Mouse (Mus musculus): Measurements from ENCODE around the gene Ywhae. TPM values are rescaled to one million over a fixed set of nuclear protein-coding genes. Genes with fewer than 3 reads are reported as not detected.
A peak's percentile ranks its signal among the peaks of the same experiment; 100 is the strongest.

Gene Ywhae
- polyA plus RNA-seq, 1 experiment = 20.2 TPM

GRCm38 (mm10) chr11:75769206-75769605, 36.5 kb downstream of the Ywhae start:
- TF ChIP-seq GATA1 (IDR thresholded peaks at IDR 0.05; ENCODE audit: low read length) (no peak), TAL1 (IDR thresholded peaks at IDR 0.05; ENCODE audit: low read length) (no peak)
- H3K36me3 ChIP-seq (ENCODE audit: control insufficient read depth) = peaks cover 37% of the 10 kb centered on the region
- H3K4me3 ChIP-seq (replicated peaks) = peak overlapping the region; percentile 46
- peaks cover 11% of the 10 kb centered on the region for H3K4me1 ChIP-seq (ENCODE audit: control insufficient read depth)
- H3K27me3 ChIP-seq (ENCODE audit: control insufficient read depth) = peaks cover 11% of the 10 kb centered on the region
- H3K9me3 ChIP-seq (ENCODE audit: control insufficient read depth, low read length) = no peaks in the 10 kb centered on the region

GRCm38 (mm10) chr11:75772562-75772961, 39.9 kb downstream of the Ywhae start:
- no peak for TF ChIP-seq GATA1 (IDR thresholded peaks at IDR 0.05; ENCODE audit: low read length)
- no peak for TF ChIP-seq TAL1 (IDR thresholded peaks at IDR 0.05; ENCODE audit: low read length)
- no peak overlapping the region for H3K4me3 ChIP-seq (replicated peaks)
- H3K36me3 ChIP-seq (ENCODE audit: control insufficient read depth) = peaks cover 4% of the 10 kb centered on the region
- peaks cover 11% of the 10 kb centered on the region for H3K4me1 ChIP-seq (ENCODE audit: control insufficient read depth)
- H3K27me3 ChIP-seq (ENCODE audit: control insufficient read depth) = peaks cover 11% of the 10 kb centered on the region
- no peaks in the 10 kb centered on the region for H3K9me3 ChIP-seq (ENCODE audit: control insufficient read depth, low read length)

- TF ChIP-seq TAL1 (IDR thresholded peaks at IDR 0.05; ENCODE audit: low read length) = no peak
- no peak for TF ChIP-seq GATA1 (IDR thresholded peaks at IDR 0.05; ENCODE audit: low read length)
- Histone ChIP-seq H3K9me3 (ENCODE audit: control insufficient read depth, low read length) (no peaks in the 10 kb centered on the region), H3K4me1 (ENCODE audit: control insufficient read depth) (no peaks in the 10 kb centered on the region), H3K27me3 (ENCODE audit: control insufficient read depth) (peaks cover 8% of the 10 kb centered on the region), H3K4me3 (replicated peaks) (no peak overlapping the region), H3K36me3 (ENCODE audit: control insufficient read depth) (no peaks in the 10 kb centered on the region)
These were observed 43.2 kb downstream of the Ywhae start for GRCm38 (mm10) chr11:75775919-75776318.

GRCm38 (mm10) chr11:75781919-75782318, 49.2 kb downstream of the Ywhae start:
- Histone ChIP-seq H3K27me3 (ENCODE audit: control insufficient read depth) (no peaks in the 10 kb centered on the region), H3K4me3 (replicated peaks) (no peak overlapping the region), H3K9me3 (ENCODE audit: control insufficient read depth, low read length) (no peaks in the 10 kb centered on the region), H3K36me3 (ENCODE audit: control insufficient read depth) (no peaks in the 10 kb centered on the region), H3K4me1 (ENCODE audit: control insufficient read depth) (no peaks in the 10 kb centered on the region)
- no peak for TF ChIP-seq TAL1 (IDR thresholded peaks at IDR 0.05; ENCODE audit: low read length)
- TF ChIP-seq GATA1 (IDR thresholded peaks at IDR 0.05; ENCODE audit: low read length) = no peak

- H3K4me3 ChIP-seq (replicated peaks) = no peak overlapping the region
- H3K9me3 ChIP-seq (ENCODE audit: control insufficient read depth, low read length) = no peaks in the 10 kb centered on the region
- TF ChIP-seq TAL1 (IDR thresholded peaks at IDR 0.05; ENCODE audit: low read length) = no peak
- no peak for TF ChIP-seq GATA1 (IDR thresholded peaks at IDR 0.05; ENCODE audit: low read length)
- no peaks in the 10 kb centered on the region for H3K4me1 ChIP-seq (ENCODE audit: control insufficient read depth)
- H3K27me3 ChIP-seq (ENCODE audit: control insufficient read depth) = no peaks in the 10 kb centered on the region
- H3K36me3 ChIP-seq (ENCODE audit: control insufficient read depth) = no peaks in the 10 kb centered on the region
These were observed 51.1 kb downstream of the Ywhae start for GRCm38 (mm10) chr11:75783799-75784198.

GRCm38 (mm10) chr11:75785897-75786296, 53.2 kb downstream of the Ywhae start:
- TF ChIP-seq GATA1 (IDR thresholded peaks at IDR 0.05; ENCODE audit: low read length) = no peak
- no peak for TF ChIP-seq TAL1 (IDR thresholded peaks at IDR 0.05; ENCODE audit: low read length)
- Histone ChIP-seq H3K27me3 (ENCODE audit: control insufficient read depth) (peaks cover 4% of the 10 kb centered on the region; the same call in 1 of the 2 replicates), H3K4me3 (replicated peaks) (no peak overlapping the region), H3K36me3 (ENCODE audit: control insufficient read depth) (no peaks in the 10 kb centered on the region), H3K9me3 (ENCODE audit: control insufficient read depth, low read length) (no peaks in the 10 kb centered on the region), H3K4me1 (ENCODE audit: control insufficient read depth) (no peaks in the 10 kb centered on the region)

GRCm38 (mm10) chr11:75792535-75792934, 59.9 kb downstream of the Ywhae start:
- TF ChIP-seq TAL1 (IDR thresholded peaks at IDR 0.05; ENCODE audit: low read length) (no peak), GATA1 (IDR thresholded peaks at IDR 0.05; ENCODE audit: low read length) (no peak)
- H3K36me3 ChIP-seq (ENCODE audit: control insufficient read depth) = no peaks in the 10 kb centered on the region
- no peaks in the 10 kb centered on the region for H3K4me1 ChIP-seq (ENCODE audit: control insufficient read depth)
- H3K9me3 ChIP-seq (ENCODE audit: control insufficient read depth, low read length) = no peaks in the 10 kb centered on the region
- H3K27me3 ChIP-seq (ENCODE audit: control insufficient read depth) = peaks cover 59% of the 10 kb centered on the region
- no peak overlapping the region for H3K4me3 ChIP-seq (replicated peaks)

GRCm38 (mm10) chr11:75793351-75793750, 60.7 kb downstream of the Ywhae start:
- H3K9me3 ChIP-seq (ENCODE audit: control insufficient read depth, low read length) = no peaks in the 10 kb centered on the region
- H3K27me3 ChIP-seq (ENCODE audit: control insufficient read depth) = peaks cover 62% of the 10 kb centered on the region
- H3K4me1 ChIP-seq (ENCODE audit: control insufficient read depth) = no peaks in the 10 kb centered on the region
- no peak overlapping the region for H3K4me3 ChIP-seq (replicated peaks)
- no peaks in the 10 kb centered on the region for H3K36me3 ChIP-seq (ENCODE audit: control insufficient read depth)
- TF ChIP-seq TAL1 (IDR thresholded peaks at IDR 0.05; ENCODE audit: low read length) (no peak), GATA1 (IDR thresholded peaks at IDR 0.05; ENCODE audit: low read length) (no peak)

- TF ChIP-seq TAL1 (IDR thresholded peaks at IDR 0.05; ENCODE audit: low read length) (no peak), GATA1 (IDR thresholded peaks at IDR 0.05; ENCODE audit: low read length) (no peak)
- Histone ChIP-seq H3K9me3 (ENCODE audit: control insufficient read depth, low read length) (no peaks in the 10 kb centered on the region), H3K4me3 (replicated peaks) (no peak overlapping the region), H3K36me3 (ENCODE audit: control insufficient read depth) (no peaks in the 10 kb centered on the region), H3K27me3 (ENCODE audit: control insufficient read depth) (peaks cover 60% of the 10 kb centered on the region), H3K4me1 (ENCODE audit: control insufficient read depth) (no peaks in the 10 kb centered on the region)
These were observed 62.1 kb downstream of the Ywhae start for GRCm38 (mm10) chr11:75794602-75795320.

- Histone ChIP-seq H3K4me1 (ENCODE audit: control insufficient read depth) (no peaks in the 10 kb centered on the region), H3K4me3 (replicated peaks) (no peak overlapping the region), H3K36me3 (ENCODE audit: control insufficient read depth) (no peaks in the 10 kb centered on the region), H3K9me3 (ENCODE audit: control insufficient read depth, low read length) (no peaks in the 10 kb centered on the region), H3K27me3 (ENCODE audit: control insufficient read depth) (peaks cover 59% of the 10 kb centered on the region)
- no peak for TF ChIP-seq GATA1 (IDR thresholded peaks at IDR 0.05; ENCODE audit: low read length)
- no peak for TF ChIP-seq TAL1 (IDR thresholded peaks at IDR 0.05; ENCODE audit: low read length)
These were observed 62.6 kb downstream of the Ywhae start for GRCm38 (mm10) chr11:75795321-75795636.

Measured in erythroblast, embryonic 14.5 days (primary cell).